Mouse (Mus musculus): ENCODE data around the gene Ppa1. TPM values are rescaled to one million over a fixed set of nuclear protein-coding genes. Genes with fewer than 3 reads are reported as not detected.
"Not testable (repeated sequence)": the region's sequence is repeated elsewhere in the genome, so short reads cannot be mapped to it uniquely, and the experiment has no call there.

Ppa1 gene
- polyA plus RNA-seq, 1 experiment from 2014 or later, result 276 TPM

DNA sequence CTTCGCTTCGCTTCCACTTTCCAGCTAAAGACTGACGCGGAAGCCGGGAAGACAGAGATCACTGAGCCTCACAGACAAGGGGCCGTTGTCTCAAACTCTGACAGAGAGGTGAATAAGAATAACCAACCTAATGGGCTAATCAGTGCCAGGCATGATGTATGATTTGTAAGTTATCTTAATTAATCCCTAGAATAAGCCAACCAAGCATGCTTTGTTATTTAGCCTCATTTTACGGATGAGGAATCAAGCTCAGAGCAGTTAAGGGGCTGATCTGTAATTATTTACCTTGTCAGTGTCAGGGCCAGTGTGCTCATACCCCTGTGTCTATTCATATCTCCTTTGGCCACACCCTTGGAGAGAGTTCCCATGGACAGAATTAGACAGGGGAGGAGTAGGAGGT is 34.0 kb upstream of the Ppa1 start:
- Histone ChIP-seq H3K9ac (ENCODE audit: low read depth, low read length) (no peak overlapping the region), H3K4me1 (replicated peaks; ENCODE audit: control insufficient read depth, insufficient read depth, low read length) (no peaks in the 10 kb centered on the region), H3K4me2 (replicated peaks; ENCODE audit: low read depth, low read length) (no peak overlapping the region), H3K27me3 (ENCODE audit: control insufficient read depth, insufficient read depth, low read length) (no peaks in the 10 kb centered on the region), H3K27ac (ENCODE audit: low read depth, low read length) (no peak overlapping the region), H3K4me3 (ENCODE audit: low read depth, low read length) (no peak overlapping the region), H3K9me3 (ENCODE audit: control insufficient read depth, low read length) (no peaks in the 10 kb centered on the region), H3K36me3 (ENCODE audit: control insufficient read depth, insufficient read depth, low read length) (no peaks in the 10 kb centered on the region)
- ATAC-seq (ENCODE audit: low FRiP score) (no peak), DNase-seq (ENCODE audit: low spot score) (no peak)
- 93% methylated on average over 7 of the region's 7 CpGs for WGBS

DNA sequence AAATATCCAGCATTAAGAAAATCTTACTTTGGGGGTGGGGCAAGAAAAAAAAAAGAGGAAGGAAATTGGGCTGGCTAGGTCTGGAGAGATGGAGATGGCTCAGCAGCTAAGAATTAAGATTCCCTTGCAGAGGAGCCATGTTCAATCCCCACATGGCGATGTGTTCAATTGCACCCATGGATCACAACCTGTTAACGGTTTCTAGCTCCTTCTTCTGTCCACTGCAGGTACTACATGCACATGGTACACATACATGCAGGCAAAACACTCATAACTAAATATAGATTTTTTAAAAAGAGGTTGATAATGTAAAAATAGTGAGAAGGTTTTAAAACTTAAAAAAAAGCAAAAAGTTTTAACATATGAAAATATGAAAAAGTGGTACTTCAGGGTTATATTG is 29.8 kb upstream of the Ppa1 start:
- Histone ChIP-seq H3K27ac (ENCODE audit: low read depth, low read length) (no peak overlapping the region), H3K4me3 (ENCODE audit: low read depth, low read length) (no peak overlapping the region), H3K9ac (ENCODE audit: low read depth, low read length) (no peak overlapping the region), H3K4me2 (replicated peaks; ENCODE audit: low read depth, low read length) (no peak overlapping the region), H3K36me3 (ENCODE audit: control insufficient read depth, insufficient read depth, low read length) (no peaks in the 10 kb centered on the region), H3K27me3 (ENCODE audit: control insufficient read depth, insufficient read depth, low read length) (no peaks in the 10 kb centered on the region), H3K4me1 (replicated peaks; ENCODE audit: control insufficient read depth, insufficient read depth, low read length) (no peaks in the 10 kb centered on the region), H3K9me3 (ENCODE audit: control insufficient read depth, low read length) (no peaks in the 10 kb centered on the region)
- DNase-seq (ENCODE audit: low spot score) (no peak), ATAC-seq (ENCODE audit: low FRiP score) (no peak)
- WGBS, result 88% methylated on average over 2 of the region's 2 CpGs

DNA sequence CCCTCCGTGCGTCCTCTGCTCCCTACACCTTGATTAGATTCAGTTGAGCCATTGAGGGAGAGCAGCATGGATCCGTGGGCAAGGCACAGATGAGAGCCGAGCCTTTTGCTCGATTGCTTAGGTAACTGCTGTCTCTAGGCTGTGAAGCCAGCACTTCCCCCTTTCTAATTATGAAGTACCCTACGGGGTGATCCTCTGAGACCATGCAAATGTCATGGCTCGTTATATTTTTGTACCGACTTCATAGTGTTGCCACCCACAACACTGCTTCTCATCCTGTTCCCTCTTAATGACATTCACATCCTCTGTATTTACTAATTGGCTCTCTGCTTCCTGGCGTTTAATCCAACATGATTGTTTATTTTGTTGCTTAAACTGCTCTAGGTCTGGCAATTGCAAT is 26.7 kb upstream of the Ppa1 start:
- no peak for DNase-seq (ENCODE audit: low spot score)
- no peak for ATAC-seq (ENCODE audit: low FRiP score)

DNA sequence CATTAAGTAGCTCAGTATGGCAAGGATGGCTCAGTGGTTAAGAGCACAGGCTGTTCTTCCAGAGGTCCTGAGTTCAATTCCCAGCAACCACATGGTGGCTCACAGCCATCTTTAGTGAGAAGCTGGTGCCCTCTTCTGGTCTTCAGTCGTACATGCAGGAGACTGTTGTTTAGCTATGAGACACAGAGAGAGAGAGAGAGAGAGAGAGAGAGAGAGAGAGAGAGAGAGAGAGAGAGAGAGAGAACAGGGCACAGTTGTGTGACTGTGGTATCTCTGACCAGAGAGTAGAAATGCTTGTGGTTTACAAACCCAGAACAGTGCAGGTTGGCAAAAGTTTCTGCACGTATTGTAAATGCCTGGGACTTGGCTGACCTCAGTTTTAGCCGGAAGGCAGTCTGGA is 24.5 kb upstream of the Ppa1 start:
- H3K4me3 ChIP-seq (ENCODE audit: low read depth, low read length); H3K9ac ChIP-seq (ENCODE audit: low read depth, low read length); H3K9me3 ChIP-seq (ENCODE audit: control insufficient read depth, low read length); DNase-seq (ENCODE audit: low spot score); ATAC-seq (ENCODE audit: low FRiP score); H3K4me2 ChIP-seq (replicated peaks; ENCODE audit: low read depth, low read length); H3K36me3 ChIP-seq (ENCODE audit: control insufficient read depth, insufficient read depth, low read length); H3K27ac ChIP-seq (ENCODE audit: low read depth, low read length); H3K4me1 ChIP-seq (replicated peaks; ENCODE audit: control insufficient read depth, insufficient read depth, low read length): not testable (repeated sequence)
- WGBS, result 84% methylated on average over 3 of the region's 3 CpGs
- H3K27me3 ChIP-seq (ENCODE audit: control insufficient read depth, insufficient read depth, low read length), result peaks cover 20% of the 10 kb centered on the region

More for the DNA sequence above, 26.7 kb upstream of the Ppa1 start:
- Histone ChIP-seq H3K9ac (ENCODE audit: low read depth, low read length) (no peak overlapping the region), H3K36me3 (ENCODE audit: control insufficient read depth, insufficient read depth, low read length) (no peaks in the 10 kb centered on the region), H3K9me3 (ENCODE audit: control insufficient read depth, low read length) (no peaks in the 10 kb centered on the region), H3K4me2 (replicated peaks; ENCODE audit: low read depth, low read length) (no peak overlapping the region), H3K27ac (ENCODE audit: low read depth, low read length) (no peak overlapping the region), H3K27me3 (ENCODE audit: control insufficient read depth, insufficient read depth, low read length) (peaks cover 20% of the 10 kb centered on the region), H3K4me1 (replicated peaks; ENCODE audit: control insufficient read depth, insufficient read depth, low read length) (0 out of 2 replicates have a peak, but pooled peaks cover 2% of the 10 kb centered on the region), H3K4me3 (ENCODE audit: low read depth, low read length) (no peak overlapping the region)
- WGBS, result 67% methylated on average over 9 of the region's 9 CpGs

DNA sequence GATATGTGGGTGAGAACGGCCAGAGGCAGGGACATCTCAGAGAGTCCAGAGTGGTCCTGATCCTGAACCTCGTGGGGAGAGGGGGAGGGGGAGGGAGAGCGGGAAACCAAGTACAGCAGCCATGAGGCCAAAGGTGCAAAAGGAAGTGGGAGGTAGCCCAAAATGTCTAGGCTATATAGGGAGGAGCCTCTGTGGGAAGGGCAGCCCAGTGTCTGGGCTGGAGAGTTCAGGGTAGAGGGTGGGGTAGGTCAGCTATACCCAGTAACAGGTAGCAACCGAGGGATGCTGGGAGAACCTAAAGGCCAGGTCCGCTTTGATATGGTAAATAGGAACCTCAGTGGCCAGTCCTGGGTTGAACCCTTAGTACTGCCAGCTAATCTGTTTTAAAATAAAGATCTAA is 23.6 kb upstream of the Ppa1 start:
- H3K4me1 ChIP-seq (replicated peaks; ENCODE audit: control insufficient read depth, insufficient read depth, low read length), result 0 out of 2 replicates have a peak, but pooled peaks cover 2% of the 10 kb centered on the region
- no peaks in the 10 kb centered on the region for H3K36me3 ChIP-seq (ENCODE audit: control insufficient read depth, insufficient read depth, low read length)
- H3K9ac ChIP-seq (ENCODE audit: low read depth, low read length), result no peak overlapping the region
- ATAC-seq (ENCODE audit: low FRiP score) (no peak), DNase-seq (ENCODE audit: low spot score) (no peak)
- H3K4me2 ChIP-seq (replicated peaks; ENCODE audit: low read depth, low read length), result no peak overlapping the region
- H3K27ac ChIP-seq (ENCODE audit: low read depth, low read length), result no peak overlapping the region
- 29% methylated on average over 5 of the region's 5 CpGs for WGBS
- peaks cover 20% of the 10 kb centered on the region for H3K27me3 ChIP-seq (ENCODE audit: control insufficient read depth, insufficient read depth, low read length)
- H3K9me3 ChIP-seq (ENCODE audit: control insufficient read depth, low read length), result no peaks in the 10 kb centered on the region
- H3K4me3 ChIP-seq (ENCODE audit: low read depth, low read length), result no peak overlapping the region

DNA sequence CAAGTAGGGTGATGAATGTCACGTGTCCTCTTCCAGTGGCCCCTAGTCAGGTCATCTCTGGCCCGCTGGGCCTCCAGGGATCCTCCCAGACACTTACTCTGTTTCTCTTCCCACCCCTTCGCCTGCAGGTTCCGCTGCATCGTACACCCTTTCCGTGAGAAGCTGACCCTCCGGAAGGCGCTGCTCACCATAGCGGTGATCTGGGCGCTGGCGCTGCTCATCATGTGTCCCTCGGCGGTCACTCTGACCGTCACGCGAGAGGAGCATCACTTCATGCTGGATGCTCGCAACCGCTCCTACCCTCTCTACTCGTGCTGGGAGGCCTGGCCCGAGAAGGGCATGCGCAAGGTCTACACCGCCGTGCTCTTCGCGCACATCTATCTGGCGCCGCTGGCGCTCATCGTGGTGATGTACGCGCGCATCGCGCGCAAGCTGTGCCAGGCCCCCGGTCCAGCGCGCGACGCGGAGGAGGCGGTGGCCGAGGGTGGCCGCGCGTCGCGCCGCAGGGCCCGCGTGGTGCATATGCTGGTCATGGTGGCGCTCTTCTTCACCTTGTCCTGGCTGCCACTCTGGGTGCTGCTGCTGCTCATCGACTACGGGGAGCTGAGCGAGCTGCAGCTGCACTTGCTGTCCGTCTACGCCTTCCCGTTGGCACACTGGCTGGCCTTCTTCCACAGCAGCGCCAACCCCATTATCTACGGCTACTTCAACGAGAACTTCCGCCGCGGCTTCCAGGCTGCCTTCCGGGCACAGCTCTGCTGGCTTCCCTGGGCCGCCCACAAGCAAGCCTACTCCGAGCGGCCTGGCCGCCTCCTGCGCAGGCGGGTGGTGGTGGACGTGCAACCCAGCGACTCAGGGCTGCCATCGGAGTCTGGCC is 22.7 kb upstream of the Ppa1 start:
- H3K9me3 ChIP-seq (ENCODE audit: control insufficient read depth, low read length), result no peaks in the 10 kb centered on the region
- H3K4me2 ChIP-seq (replicated peaks; ENCODE audit: low read depth, low read length), result peak overlapping the region; percentile 83
- H3K36me3 ChIP-seq (ENCODE audit: control insufficient read depth, insufficient read depth, low read length), result no peaks in the 10 kb centered on the region
- ATAC-seq (ENCODE audit: low FRiP score) (peak; percentile 49; the same call in 1 of the 2 replicates), DNase-seq (ENCODE audit: low spot score) (peak; percentile 57)
- H3K9ac ChIP-seq (ENCODE audit: low read depth, low read length), result peak overlapping the region; percentile 38; the same call in 1 of the 2 replicates
- 0 out of 2 replicates have a peak, but pooled peaks cover 2% of the 10 kb centered on the region for H3K4me1 ChIP-seq (replicated peaks; ENCODE audit: control insufficient read depth, insufficient read depth, low read length)
- H3K27me3 ChIP-seq (ENCODE audit: control insufficient read depth, insufficient read depth, low read length), result peaks cover 20% of the 10 kb centered on the region
- 4% methylated on average over 74 of the region's 74 CpGs for WGBS
- H3K4me3 ChIP-seq (ENCODE audit: low read depth, low read length), result peak overlapping the region; percentile 35
- H3K27ac ChIP-seq (ENCODE audit: low read depth, low read length), result no peak overlapping the region

DNA sequence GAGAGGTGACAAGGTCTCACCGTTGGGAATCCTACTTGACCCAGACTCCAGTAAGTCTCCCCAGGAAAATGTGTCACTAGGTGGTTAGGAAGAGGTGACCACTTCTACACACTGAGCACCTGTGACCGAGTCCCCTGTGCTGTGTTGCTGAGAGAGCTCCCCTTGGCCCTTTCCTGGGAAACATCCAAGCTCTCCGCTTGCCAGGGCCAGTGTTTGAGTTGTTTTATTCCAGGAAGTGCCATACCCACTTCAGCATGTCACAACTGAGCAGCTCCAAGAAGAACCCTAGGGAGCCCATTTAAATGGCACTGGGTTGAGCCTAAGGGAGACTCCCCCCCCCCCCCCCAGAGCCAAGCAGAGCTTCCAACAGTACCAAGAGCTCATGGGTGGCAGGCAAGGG is 21.8 kb upstream of the Ppa1 start:
- no peaks in the 10 kb centered on the region for H3K9me3 ChIP-seq (ENCODE audit: control insufficient read depth, low read length)
- ATAC-seq (ENCODE audit: low FRiP score) (no peak), DNase-seq (ENCODE audit: low spot score) (no peak)
- no peaks in the 10 kb centered on the region for H3K36me3 ChIP-seq (ENCODE audit: control insufficient read depth, insufficient read depth, low read length)
- no peak overlapping the region for H3K9ac ChIP-seq (ENCODE audit: low read depth, low read length)
- H3K4me3 ChIP-seq (ENCODE audit: low read depth, low read length), result no peak overlapping the region
- 79% methylated on average over 3 of the region's 3 CpGs for WGBS
- 0 out of 2 replicates have a peak, but pooled peaks cover 2% of the 10 kb centered on the region for H3K4me1 ChIP-seq (replicated peaks; ENCODE audit: control insufficient read depth, insufficient read depth, low read length)
- peaks cover 20% of the 10 kb centered on the region for H3K27me3 ChIP-seq (ENCODE audit: control insufficient read depth, insufficient read depth, low read length)
- H3K4me2 ChIP-seq (replicated peaks; ENCODE audit: low read depth, low read length), result no peak overlapping the region
- H3K27ac ChIP-seq (ENCODE audit: low read depth, low read length), result no peak overlapping the region

DNA sequence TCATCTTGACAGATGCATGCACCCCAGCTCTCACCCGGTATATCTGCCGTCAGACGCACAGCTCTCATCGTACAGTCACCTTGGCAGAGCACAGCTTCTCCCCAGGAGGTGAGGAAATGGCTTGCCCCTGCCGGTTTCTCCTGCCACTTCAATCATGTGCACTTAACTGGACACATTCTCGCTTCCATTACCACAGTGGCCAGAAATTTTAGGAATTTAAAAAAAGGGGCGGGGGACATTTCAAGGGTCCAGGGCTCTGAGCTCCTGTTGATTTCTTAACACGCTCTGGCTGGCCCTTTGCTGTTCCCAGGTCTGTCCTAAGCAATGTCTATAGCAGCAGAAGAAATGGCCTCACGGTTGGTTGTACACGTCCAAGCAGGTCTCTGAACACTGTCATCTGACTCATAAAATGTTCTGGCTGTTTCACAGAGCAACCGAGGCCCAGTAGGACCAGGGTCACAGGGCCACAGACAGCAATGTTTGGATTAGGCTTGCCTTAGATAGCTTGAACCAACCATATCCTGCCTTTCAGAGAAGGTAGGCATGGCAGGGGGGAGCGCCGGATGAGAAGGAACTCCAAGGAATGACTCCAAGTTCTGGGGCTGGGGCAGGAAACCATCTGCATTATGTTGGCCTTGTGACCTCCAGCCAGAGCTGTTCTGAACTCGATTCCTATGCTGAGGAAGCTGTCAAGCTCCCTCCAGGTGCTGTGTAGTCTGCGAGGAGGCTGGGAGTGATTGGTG is 21.0 kb upstream of the Ppa1 start:
- no peak overlapping the region for H3K9ac ChIP-seq (ENCODE audit: low read depth, low read length)
- H3K9me3 ChIP-seq (ENCODE audit: control insufficient read depth, low read length), result no peaks in the 10 kb centered on the region
- H3K4me2 ChIP-seq (replicated peaks; ENCODE audit: low read depth, low read length), result no peak overlapping the region
- no peak overlapping the region for H3K27ac ChIP-seq (ENCODE audit: low read depth, low read length)
- peaks cover 20% of the 10 kb centered on the region for H3K27me3 ChIP-seq (ENCODE audit: control insufficient read depth, insufficient read depth, low read length)
- no peak for DNase-seq (ENCODE audit: low spot score)
- H3K36me3 ChIP-seq (ENCODE audit: control insufficient read depth, insufficient read depth, low read length), result no peaks in the 10 kb centered on the region
- WGBS, result 67% methylated on average over 15 of the region's 15 CpGs
- H3K4me1 ChIP-seq (replicated peaks; ENCODE audit: control insufficient read depth, insufficient read depth, low read length), result 0 out of 2 replicates have a peak, but pooled peaks cover 2% of the 10 kb centered on the region
- no peak overlapping the region for H3K4me3 ChIP-seq (ENCODE audit: low read depth, low read length)
- ATAC-seq (ENCODE audit: low FRiP score), result no peak

All from hindbrain, embryonic 11.5 days (tissue).